ENCODE assay signal across 7 mouse cellular contexts in genomic region chr4:155222552-155222840, GRCm38 (mm10). TPM values are rescaled to one million over a fixed set of nuclear protein-coding genes. Genes with fewer than 3 reads are reported as not detected.
DNase-seq lines count a peak whose midpoint lies in the region; ATAC-seq and TF ChIP-seq lines count a peak whose summit lies in the region.

Gene Ski (minus strand): TSS chr4:155222592.

- no peak within 1 kb of the TSS for H3K27ac ChIP-seq in ES-Bruce4 (ENCODE audit: insufficient read depth, low read length)
- H3K27ac ChIP-seq in forebrain, embryonic 16.5 days (ENCODE audit: low read length) = peak within 1 kb of the TSS; percentile 94
- H3K27ac ChIP-seq in hindbrain, embryonic 15.5 days (replicated peaks) = peak within 1 kb of the TSS; percentile 97
- H3K27ac ChIP-seq in liver, postnatal 0 days (ENCODE audit: low read depth) = peak within 1 kb of the TSS; percentile 91

- H3K9me3 ChIP-seq in ES-Bruce4 (replicated peaks; ENCODE audit: control insufficient read depth, insufficient read depth, low read length, poor library complexity, severe bottlenecking) = no peaks in the 10 kb centered on the region
- no peaks in the 10 kb centered on the region for H3K9me3 ChIP-seq in forebrain, embryonic 16.5 days (ENCODE audit: control insufficient read depth, low read length)
- no peaks in the 10 kb centered on the region for H3K9me3 ChIP-seq in hindbrain, embryonic 15.5 days
- no peaks in the 10 kb centered on the region for H3K9me3 ChIP-seq in liver, postnatal 0 days (ENCODE audit: low read length)

- H3K4me2 ChIP-seq in forebrain, embryonic 16.5 days (ENCODE audit: low read length) = peak within 1 kb of the TSS; percentile 97
- peak within 1 kb of the TSS; percentile 94 for H3K4me2 ChIP-seq in hindbrain, embryonic 15.5 days
- peak within 1 kb of the TSS; percentile 74 for H3K4me2 ChIP-seq in liver, postnatal 0 days (ENCODE audit: low read depth, low read length)

- WGBS in forebrain, embryonic 16.5 days = under 1% methylated on average over 21 of the region's 63 CpGs
- 0% methylated on average over 6 of the region's 63 CpGs for WGBS in hindbrain, embryonic 15.5 days
- WGBS in liver, postnatal 0 days (ENCODE audit: insufficient replicate concordance) = 0% methylated on average over 38 of the region's 63 CpGs

- no peak for TF ChIP-seq EP300 in ES-Bruce4 (IDR thresholded peaks at IDR 0.05; ENCODE audit: insufficient read depth, low read depth, low read length)
- no peak for TF ChIP-seq EP300 in liver, postnatal 0 days (IDR thresholded peaks at IDR 0.05; ENCODE audit: low read depth)

- peaks cover 2% of the 10 kb centered on the region for H3K4me1 ChIP-seq in ES-Bruce4 (ENCODE audit: control insufficient read depth, insufficient read depth, low read length)
- H3K4me1 ChIP-seq in forebrain, embryonic 16.5 days (replicated peaks; ENCODE audit: control insufficient read depth, insufficient read depth, low read length) = peaks cover 41% of the 10 kb centered on the region
- H3K4me1 ChIP-seq in hindbrain, embryonic 15.5 days (replicated peaks) = peaks cover 48% of the 10 kb centered on the region
- peaks cover 36% of the 10 kb centered on the region for H3K4me1 ChIP-seq in liver, postnatal 0 days (ENCODE audit: insufficient read depth)

- peak within 1 kb of the TSS; percentile 86 for H3K9ac ChIP-seq in ES-Bruce4 (ENCODE audit: low read depth, poor library complexity, severe bottlenecking)
- peak within 1 kb of the TSS; percentile 95 for H3K9ac ChIP-seq in forebrain, embryonic 16.5 days (replicated peaks; ENCODE audit: low read depth, low read length)
- peak within 1 kb of the TSS; percentile 90 for H3K9ac ChIP-seq in hindbrain, embryonic 15.5 days
- peak within 1 kb of the TSS; percentile 78 for H3K9ac ChIP-seq in liver, postnatal 0 days (replicated peaks)

- ATAC-seq in forebrain, embryonic 16.5 days = no peak
- no peak for ATAC-seq in hindbrain, embryonic 15.5 days (ENCODE audit: low FRiP score, low read depth)
- no peak for ATAC-seq in liver, postnatal 0 days

- H3K36me3 ChIP-seq in ES-Bruce4 (ENCODE audit: control insufficient read depth, insufficient read depth, low read length, poor library complexity, severe bottlenecking) = no peaks in the 10 kb centered on the region
- no peaks in the 10 kb centered on the region for H3K36me3 ChIP-seq in forebrain, embryonic 16.5 days (ENCODE audit: control insufficient read depth, insufficient read depth)
- H3K36me3 ChIP-seq in hindbrain, embryonic 15.5 days = no peaks in the 10 kb centered on the region
- H3K36me3 ChIP-seq in liver, postnatal 0 days (replicated peaks; ENCODE audit: insufficient read depth, low read length) = no peaks in the 10 kb centered on the region

- TF ChIP-seq POLR2A in ES-Bruce4 (IDR thresholded peaks at IDR 0.05; ENCODE audit: insufficient read depth, low read length) = no peak

- peak within 1 kb of the TSS; percentile 79 for H3K4me3 ChIP-seq in ES-Bruce4 (ENCODE audit: low read depth, low read length)
- peak within 1 kb of the TSS; percentile 81 for H3K4me3 ChIP-seq in forebrain, embryonic 16.5 days (replicated peaks; ENCODE audit: low read length)
- peak within 1 kb of the TSS; percentile 85 for H3K4me3 ChIP-seq in hindbrain, embryonic 15.5 days
- H3K4me3 ChIP-seq in liver, postnatal 0 days (ENCODE audit: low read depth, low read length) = peak within 1 kb of the TSS; percentile 64

- TF ChIP-seq CTCF in ES-Bruce4 (IDR thresholded peaks at IDR 0.05; ENCODE audit: low read depth, low read length) = no peak
- TF ChIP-seq CTCF in liver, postnatal 0 days (IDR thresholded peaks at IDR 0.05; ENCODE audit: low read depth) = no peak

- no peaks in the 10 kb centered on the region for H3K27me3 ChIP-seq in ES-Bruce4 (ENCODE audit: control insufficient read depth, insufficient read depth, low read length, poor library complexity, severe bottlenecking)
- no peaks in the 10 kb centered on the region; the same call in 1 of the 2 replicates for H3K27me3 ChIP-seq in forebrain, embryonic 16.5 days (replicated peaks; ENCODE audit: control insufficient read depth, insufficient read depth, low read length)
- no peaks in the 10 kb centered on the region for H3K27me3 ChIP-seq in hindbrain, embryonic 15.5 days
- H3K27me3 ChIP-seq in liver, postnatal 0 days (ENCODE audit: insufficient read depth, low read length) = no peaks in the 10 kb centered on the region

- peak; percentile 31 for DNase-seq in CD4-positive helper T cell, adult 2 months (ENCODE audit: low read depth, low spot score)
- no peak for DNase-seq in liver, postnatal 0 days
- DNase-seq in thymus, postnatal 10 days (ENCODE audit: low spot score in 2 of 2) = no peak
- no peak for DNase-seq in kidney, postnatal 4 days

RNA-seq across cellular contexts. Expression of gene Ski, which starts in this region (rescaled TPM):
- polyA plus RNA-seq in ES-Bruce4 (2011; ENCODE audit: insufficient read depth, insufficient read length, low read depth, missing spikeins) = 63.5 and 67.2 TPM in 2 replicates
- 15.8 and 16.0 TPM in 2 replicates for polyA plus RNA-seq in forebrain, embryonic 16.5 days (2015; fragmentation: Nextera tagmentation; extraction: Ambion mirVana)
- polyA plus RNA-seq in hindbrain, embryonic 15.5 days (2015; fragmentation: Nextera tagmentation; extraction: Ambion mirVana) = 11.3 and 11.9 TPM in 2 replicates
- 3.5 and 3.7 TPM in 2 replicates for polyA plus RNA-seq in liver, postnatal 0 days (2015; fragmentation: Nextera tagmentation; extraction: Ambion mirVana)
